Mouse (Mus musculus): ENCODE results near the gene Olfr239. TPM values are rescaled to one million over a fixed set of nuclear protein-coding genes. Genes with fewer than 3 reads are reported as not detected.
"Not testable (repeated sequence)": the region's sequence is repeated elsewhere in the genome, so short reads cannot be mapped to it uniquely, and the experiment has no call there.

Gene Olfr239
- not detected for total RNA-seq (2021)

- intact Hi-C loops (cut with DNase I); DNase-seq: not testable (repeated sequence)
Observed at GRCm38 (mm10) chr17:33191002-33191401, at the start of gene Olfr239. TSS of gene Olfr239 (plus strand) at chr17:33191302.

- intact Hi-C loops (cut with DNase I) = not testable (repeated sequence)
Observed at GRCm38 (mm10) chr17:33168147-33168546, 23.0 kb upstream of the Olfr239 start, which contains the start of gene Olfr55. TSS of gene Olfr55 (plus strand) at chr17:33168447.

GRCm38 (mm10) chr17:33221590-33221989 is 30.5 kb downstream of the Olfr239 start, which contains the start of gene Olfr1564:
TSS of gene Olfr1564 (minus strand) at chr17:33221690.
- no peak for DNase-seq
- intact Hi-C loops (cut with DNase I) = no loop called here

More at GRCm38 (mm10) chr17:33168147-33168546, 23.0 kb upstream of the Olfr239 start, which contains the start of gene Olfr55:
- DNase-seq = not testable (repeated sequence)

- DNase-seq; intact Hi-C loops (cut with DNase I): not testable (repeated sequence)
Observed at GRCm38 (mm10) chr17:33236646-33237045, 45.5 kb downstream of the Olfr239 start.

Other genes with a start within 250 kb of the Olfr239 start
- 10 to 100 TPM in 1 of 2 experiments, 1 to 10 TPM in 1; 5.8 to 10.2 TPM for gene Cyp4f13, start 243.9 kb upstream of the Olfr239 start, total RNA-seq (2021)
- 1 to 10 TPM; 5.7 to 5.9 TPM for gene Zfp472, start 225.5 kb upstream of the Olfr239 start, total RNA-seq (2021)
- 10 to 100 TPM; 17.1 to 19.2 TPM for gene Zfp952, start 198.2 kb upstream of the Olfr239 start, total RNA-seq (2021)
- 10 to 100 TPM; 24.5 to 25.6 TPM for gene Zfp763, start 157.9 kb upstream of the Olfr239 start, total RNA-seq (2021)
- gene 4921501E09Rik, start 123.2 kb upstream of the Olfr239 start, total RNA-seq (2021) = not detected
- gene Zfp563, start 102.0 kb upstream of the Olfr239 start, total RNA-seq (2021) = 10 to 100 TPM; 28.2 to 32.1 TPM
- under 1 TPM; 0.38 to 0.91 TPM for gene Morc2b, start 51.6 kb upstream of the Olfr239 start, total RNA-seq (2021)
- gene Olfr55, start 22.9 kb upstream of the Olfr239 start, total RNA-seq (2021) = not detected
- under 1 TPM; 0.30 to 0.40 TPM for gene Olfr1564, start 30.4 kb downstream of the Olfr239 start, total RNA-seq (2021)
- 10 to 100 TPM; 16.9 to 17.5 TPM for gene Zfp955a, start 63.8 kb downstream of the Olfr239 start, total RNA-seq (2021)
- under 1 TPM in 1 of 2 experiments, not detected in 1; 0.06 TPM for gene Olfr63, start 73.4 kb downstream of the Olfr239 start, total RNA-seq (2021)
- gene Zfp955b, start 98.2 kb downstream of the Olfr239 start, total RNA-seq (2021) = 10 to 100 TPM; 26.3 to 35.5 TPM
- gene Zfp81, start 167.6 kb downstream of the Olfr239 start, total RNA-seq (2021) = 10 to 100 TPM; 35.2 to 41.8 TPM
- gene Zfp101, start 203.3 kb downstream of the Olfr239 start, total RNA-seq (2021) = 10 to 100 TPM; 13.7 to 14.9 TPM
- gene Actl9, start 241.6 kb downstream of the Olfr239 start, total RNA-seq (2021) = not detected

Measured in left cerebral cortex, postnatal 4 days (tissue).